Mouse (Mus musculus) megakaryocyte, embryonic 14.5 days (primary cell): ENCODE measurements around the gene Slc23a2.

Source experiments
- FLI1 ChIP-seq: IDR thresholded peaks from 2 replicates; pipeline ENCODE4 v1.6.1; 2012; ENCODE audit warnings: low read length, inconsistent platforms, mixed read lengths
- GATA1 ChIP-seq: IDR thresholded peaks from 3 replicates; pipeline ENCODE4 v1.6.1; 2012; ENCODE audit warnings: mixed read lengths, low read length, inconsistent platforms, borderline replicate concordance

- TF ChIP-seq FLI1 (no peak), GATA1 (no peak)
Measured at GRCm38 (mm10) chr2:132144971-132145691, at the start of gene Slc23a2.
